Mouse (Mus musculus) kidney, adult 2 months (tissue): ENCODE results near the gene Igsf11.

ENCODE experiments used
- CTCF ChIP-seq: fragments of 200-500 bp; conservative IDR thresholded peaks from 2 replicates; pipeline ENCODE4 v1.5.1; 2011; ENCODE audit warnings: low read depth, mild to moderate bottlenecking, control low read depth, low read length, moderate library complexity, mixed read lengths; ENCODE audit not compliant: insufficient read depth, insufficient read length
- POLR2A ChIP-seq: fragments of 200-500 bp; IDR thresholded peaks from one replicate; pipeline ENCODE4 v1.6.1; 2011; ENCODE audit warnings: low read depth, low read length, control low read depth

DNA sequence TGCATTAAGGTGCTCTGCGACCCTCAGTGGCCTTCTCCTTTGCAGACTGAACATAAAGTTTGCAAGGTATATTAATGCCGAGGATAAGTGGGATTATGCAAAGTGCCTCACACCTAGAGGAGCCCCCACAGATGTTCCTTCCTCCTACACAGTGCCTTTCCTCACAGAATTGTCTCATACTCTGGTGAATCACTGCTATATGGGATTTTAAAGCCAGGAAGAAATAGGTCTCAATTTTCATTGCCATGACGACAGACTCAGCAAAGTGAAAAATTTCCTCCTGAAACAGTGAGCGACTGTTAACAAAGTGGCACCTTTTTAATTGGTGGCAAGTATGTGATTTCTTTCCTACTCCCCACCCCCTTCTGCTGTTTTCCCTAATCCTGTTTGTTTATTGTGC, 18.0 kb upstream of the Igsf11 start:
- no peak for TF ChIP-seq POLR2A
- no peak for TF ChIP-seq CTCF
